Mouse (Mus musculus) hematopoietic stem cell, adult 5-6 weeks (primary cell): Measurements from ENCODE around the gene Vmn2r70. TPM values are rescaled to one million over a fixed set of nuclear protein-coding genes. Genes with fewer than 3 reads are reported as not detected.

Experiments
- ATAC-seq, 2 experiments: fragments of 125-278 bp in 1 of 2; replicated peaks in 1 of 2; 2 replicates each; pipeline ENCODE4 v1.8.0; 2016 to 2017; ENCODE audit warnings: inconsistent platforms in 2 of 2, mild to moderate bottlenecking in 2 of 2, moderate number of reproducible peaks in 2 of 2, low read depth in 1 of 2, moderate TSS enrichment in 1 of 2; ENCODE audit not compliant: low FRiP score in 2 of 2, poor library complexity in 2 of 2, severe bottlenecking in 2 of 2, insufficient read depth in 1 of 2, low TSS enrichment in 1 of 2
- total RNA-seq: library from RNA; stranded (forward); fragments of 172-1452, 232-1000 nt; gene quantifications from 2 replicates; pipeline ENCODE4 v1.2.3, GENCODE M21; 2017

The Vmn2r70 gene
- total RNA-seq = not detected in 2 replicates

GRCm38 (mm10) chr7:85569092-85569491 lies at the start of gene Vmn2r70:
Vmn2r70 (minus strand) TSS chr7:85569192.
- ATAC-seq = no peak

GRCm38 (mm10) chr7:85562787-85563186 lies 6.2 kb downstream of the Vmn2r70 start, which contains the start of gene Vmn2r71:
Vmn2r71 (plus strand) TSS chr7:85563087.
- no peak for ATAC-seq

- ATAC-seq = no peak
These were observed 25.9 kb downstream of the Vmn2r70 start for GRCm38 (mm10) chr7:85543118-85543517.

- ATAC-seq = no peak
These were observed 26.9 kb downstream of the Vmn2r70 start for GRCm38 (mm10) chr7:85542108-85542507.

Other genes starting within 250 kb of the Vmn2r70 start
- not detected in 2 replicates for gene Vmn2r69, start 153.3 kb downstream of the Vmn2r70 start, total RNA-seq
- gene Vmn2r71, start 6.1 kb downstream of the Vmn2r70 start, total RNA-seq = not detected in 2 replicates
- not detected in 2 replicates for gene Vmn2r72, start 185.9 kb upstream of the Vmn2r70 start, total RNA-seq